Mouse (Mus musculus) testis, adult 2 months (tissue): ENCODE measurements around the gene Arl15. TPM values are rescaled to one million over a fixed set of nuclear protein-coding genes. Genes with fewer than 3 reads are reported as not detected.

Experiments used
- H3K27ac ChIP-seq: fragments of 200-500 bp; 2 replicates; pipeline ENCODE4 v1.5.1; 2012; ENCODE audit warnings: low read depth, low read length; ENCODE audit not compliant: control insufficient read depth, insufficient read depth
- H3K27me3 ChIP-seq: fragments of 200-500 bp; 2 replicates; pipeline ENCODE4 v1.6.1; 2012; ENCODE audit warnings: mild to moderate bottlenecking, low read length, moderate library complexity; ENCODE audit not compliant: control insufficient read depth, insufficient read depth
- H3K36me3 ChIP-seq: fragments of 200-500 bp; 2 replicates; pipeline ENCODE4 v1.6.1; 2012; ENCODE audit warnings: mild to moderate bottlenecking, low read length; ENCODE audit not compliant: control insufficient read depth, insufficient read depth
- H3K4me1 ChIP-seq: fragments of 200-500 bp; 2 replicates; pipeline ENCODE4 v1.6.1; 2012; ENCODE audit warnings: low read length; ENCODE audit not compliant: control insufficient read depth, insufficient read depth
- H3K4me3 ChIP-seq: fragments of 200-500 bp; 2 replicates; pipeline ENCODE4 v1.5.1; 2012; ENCODE audit warnings: low read depth, mild to moderate bottlenecking, low read length, moderate library complexity, mixed read lengths; ENCODE audit not compliant: control insufficient read depth
- CTCF ChIP-seq: fragments of 200-500 bp; IDR thresholded peaks from 2 replicates; pipeline ENCODE4 v1.5.1; 2012; ENCODE audit warnings: low read depth, mild to moderate bottlenecking, inconsistent platforms, low read length, moderate library complexity; ENCODE audit not compliant: control insufficient read depth, insufficient read depth, insufficient replicate concordance
- POLR2A ChIP-seq: fragments of 200-500 bp; IDR thresholded peaks from 2 replicates; pipeline ENCODE4 v1.6.1; 2012; ENCODE audit warnings: low read depth, mild to moderate bottlenecking, inconsistent platforms, low read length, moderate library complexity; ENCODE audit not compliant: control insufficient read depth
- polyA plus RNA-seq: library from polyadenylated mRNA; depleted of rRNA; stranded (reverse); fragments of >200 nt; gene quantifications from 2 replicates; pipeline ENCODE4 v1.2.3, GENCODE M21; 2012

Gene Arl15
- polyA plus RNA-seq, 1 experiment: 2.0 TPM

GRCm38 (mm10) chr13:114109845-114110244 lies 315.5 kb downstream of the Arl15 start:
- Histone ChIP-seq H3K4me1 (no peaks in the 10 kb centered on the region), H3K36me3 (no peaks in the 10 kb centered on the region), H3K27me3 (no peaks in the 10 kb centered on the region), H3K4me3 (no peak overlapping the region), H3K27ac (no peak overlapping the region)
- TF ChIP-seq POLR2A (no peak), CTCF (no peak)

- Histone ChIP-seq H3K4me1 (no peaks in the 10 kb centered on the region), H3K4me3 (no peak overlapping the region), H3K27me3 (no peaks in the 10 kb centered on the region), H3K36me3 (no peaks in the 10 kb centered on the region), H3K27ac (no peak overlapping the region)
- no peak for TF ChIP-seq POLR2A
- TF ChIP-seq CTCF: no peak
Observed at GRCm38 (mm10) chr13:114113516-114113915, 319.2 kb downstream of the Arl15 start.

- Histone ChIP-seq H3K27me3 (no peaks in the 10 kb centered on the region), H3K36me3 (no peaks in the 10 kb centered on the region), H3K4me3 (no peak overlapping the region), H3K4me1 (no peaks in the 10 kb centered on the region), H3K27ac (no peak overlapping the region)
- TF ChIP-seq POLR2A (no peak), CTCF (no peak)
Observed at GRCm38 (mm10) chr13:114114586-114114985, 320.3 kb downstream of the Arl15 start.

- TF ChIP-seq CTCF: no peak
- no peak for TF ChIP-seq POLR2A
- Histone ChIP-seq H3K4me3 (no peak overlapping the region), H3K27ac (no peak overlapping the region), H3K4me1 (no peaks in the 10 kb centered on the region), H3K36me3 (no peaks in the 10 kb centered on the region), H3K27me3 (no peaks in the 10 kb centered on the region)
Observed at GRCm38 (mm10) chr13:114115106-114115505, 320.8 kb downstream of the Arl15 start.

GRCm38 (mm10) chr13:114118104-114118830 lies 324.0 kb downstream of the Arl15 start:
- Histone ChIP-seq H3K36me3 (no peaks in the 10 kb centered on the region), H3K27ac (no peak overlapping the region), H3K27me3 (no peaks in the 10 kb centered on the region), H3K4me1 (no peaks in the 10 kb centered on the region), H3K4me3 (no peak overlapping the region)
- TF ChIP-seq POLR2A (no peak), CTCF (no peak)

GRCm38 (mm10) chr13:114119816-114120215 lies 325.5 kb downstream of the Arl15 start:
- no peaks in the 10 kb centered on the region for H3K27me3 ChIP-seq
- TF ChIP-seq POLR2A (no peak), CTCF (no peak)
- no peak overlapping the region for H3K4me3 ChIP-seq
- no peak overlapping the region for H3K27ac ChIP-seq
- H3K4me1 ChIP-seq: no peaks in the 10 kb centered on the region
- no peaks in the 10 kb centered on the region for H3K36me3 ChIP-seq

- no peak for TF ChIP-seq CTCF
- TF ChIP-seq POLR2A: no peak
- no peak overlapping the region for H3K27ac ChIP-seq
Observed at GRCm38 (mm10) chr13:114121591-114121990, 327.3 kb downstream of the Arl15 start.

More at GRCm38 (mm10) chr13:114121591-114121990, 327.3 kb downstream of the Arl15 start:
- Histone ChIP-seq H3K4me3 (no peak overlapping the region), H3K4me1 (no peaks in the 10 kb centered on the region), H3K36me3 (no peaks in the 10 kb centered on the region), H3K27me3 (no peaks in the 10 kb centered on the region)
